Mouse (Mus musculus) urinary bladder, postnatal 14 days (tissue): ENCODE measurements at regions not wholly inside any gene's neighbourhood (a gene's known extent, or its start where the extent isn't known, plus 50 kb on each side); places are given as distances from the start of the nearest gene placed in this dataset.

Experiments
- DNase-seq: peaks from one replicate; pipeline ENCODE4 v3.0.0; 2021; ENCODE audit warnings: low spot score

- DNase-seq, result no peak
Observed at GRCm38 (mm10) chr10:116726031-116726430, 144.7 kb upstream of the Cnot2 start.

- no peak for DNase-seq
Observed at GRCm38 (mm10) chr10:116721986-116722385, 140.7 kb upstream of the Cnot2 start.

GRCm38 (mm10) chr10:116719616-116720015 lies 138.3 kb upstream of the Cnot2 start:
- no peak for DNase-seq

GRCm38 (mm10) chr10:116717961-116718360 lies 136.7 kb upstream of the Cnot2 start:
- no peak for DNase-seq

GRCm38 (mm10) chr10:116717017-116717643 lies 135.8 kb upstream of the Cnot2 start:
- no peak for DNase-seq

DNA sequence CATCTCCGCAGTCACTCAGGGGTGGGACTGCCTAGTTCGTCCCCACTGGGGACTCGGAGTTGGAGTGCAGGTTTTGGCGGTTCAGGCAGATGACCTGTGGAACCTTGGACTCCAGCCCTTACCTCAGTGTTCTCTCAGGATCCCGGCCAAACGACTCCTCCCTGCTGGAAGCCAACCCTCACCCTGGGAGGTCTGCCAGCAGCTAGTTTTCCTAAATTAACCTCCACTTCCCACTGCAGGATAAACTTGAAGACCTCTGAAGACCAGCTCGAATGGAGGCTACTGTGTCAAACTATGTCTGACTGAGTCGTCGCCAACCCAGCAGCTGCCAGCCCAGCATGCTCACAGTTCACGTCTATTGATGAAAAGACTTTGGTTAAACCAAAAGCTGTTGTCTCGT lies 132.1 kb upstream of the Cnot2 start:
- peak; percentile 58 for DNase-seq

- no peak for DNase-seq
Observed at GRCm38 (mm10) chr10:116707025-116707424, 125.7 kb upstream of the Cnot2 start.

GRCm38 (mm10) chr10:116701281-116701680 lies 120.0 kb upstream of the Cnot2 start:
- DNase-seq, result no peak

- DNase-seq, result no peak
Observed at GRCm38 (mm10) chr10:116699711-116700110, 118.4 kb upstream of the Cnot2 start.

- DNase-seq, result no peak
Observed at GRCm38 (mm10) chr10:116697628-116698316, 116.5 kb upstream of the Cnot2 start.

DNA sequence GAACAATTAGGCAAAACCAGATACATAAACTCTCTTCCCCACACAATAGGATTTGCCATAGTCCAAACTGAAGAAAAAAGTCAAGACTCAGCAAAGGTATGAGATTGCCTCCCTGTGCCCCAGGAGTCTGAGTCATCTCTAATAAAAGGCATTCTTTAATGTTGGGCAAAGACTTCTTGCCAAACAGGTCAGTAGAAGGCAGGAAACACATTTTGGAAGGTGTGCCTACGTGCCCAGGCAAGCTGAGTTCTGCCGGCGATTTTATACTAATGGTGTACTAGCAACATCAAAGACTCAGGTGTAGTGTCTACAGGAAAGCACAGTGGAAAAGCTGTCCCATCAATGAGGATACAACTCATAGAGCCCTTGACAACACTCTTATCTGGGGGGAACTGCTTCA lies 112.5 kb upstream of the Cnot2 start:
- peak; percentile 72 for DNase-seq

DNA sequence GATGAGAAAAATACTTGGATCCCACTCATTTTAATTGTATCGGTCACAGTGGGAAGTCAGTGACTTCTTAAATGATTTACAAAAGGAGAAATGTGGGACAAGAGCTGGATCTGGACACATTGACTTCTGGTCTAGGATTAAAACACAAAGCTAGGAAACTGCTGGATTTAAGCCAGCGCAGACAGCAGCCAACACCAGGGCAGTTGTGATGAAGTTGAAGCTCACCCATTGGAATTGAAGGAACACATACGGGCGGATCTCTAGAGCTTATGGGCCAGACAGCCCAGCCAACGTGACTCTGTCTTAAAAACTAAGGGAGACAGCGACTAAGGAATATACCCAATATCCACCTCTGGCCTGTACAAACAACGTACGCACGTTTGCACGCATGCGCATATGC lies 105.4 kb upstream of the Cnot2 start:
- DNase-seq, result no peak

DNA sequence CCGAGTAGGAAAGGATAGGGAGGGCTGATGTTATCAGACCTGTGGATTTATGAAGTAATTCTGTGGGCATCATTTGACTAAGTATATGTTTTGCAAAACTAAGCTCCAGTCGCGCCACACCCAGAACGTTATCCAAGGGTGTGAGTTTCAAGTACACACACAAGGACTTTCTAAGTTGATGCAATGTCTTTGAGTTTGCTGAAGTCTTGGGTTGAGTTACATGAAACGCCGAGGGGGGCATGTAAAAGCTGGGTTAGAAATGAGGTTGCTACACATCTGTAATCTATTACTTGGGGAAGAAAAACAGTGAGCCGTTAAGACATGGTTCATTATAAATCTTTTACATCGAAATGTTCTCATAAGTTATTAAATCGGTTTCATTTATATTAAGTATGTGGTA lies 102.1 kb upstream of the Cnot2 start:
- no peak for DNase-seq

DNA sequence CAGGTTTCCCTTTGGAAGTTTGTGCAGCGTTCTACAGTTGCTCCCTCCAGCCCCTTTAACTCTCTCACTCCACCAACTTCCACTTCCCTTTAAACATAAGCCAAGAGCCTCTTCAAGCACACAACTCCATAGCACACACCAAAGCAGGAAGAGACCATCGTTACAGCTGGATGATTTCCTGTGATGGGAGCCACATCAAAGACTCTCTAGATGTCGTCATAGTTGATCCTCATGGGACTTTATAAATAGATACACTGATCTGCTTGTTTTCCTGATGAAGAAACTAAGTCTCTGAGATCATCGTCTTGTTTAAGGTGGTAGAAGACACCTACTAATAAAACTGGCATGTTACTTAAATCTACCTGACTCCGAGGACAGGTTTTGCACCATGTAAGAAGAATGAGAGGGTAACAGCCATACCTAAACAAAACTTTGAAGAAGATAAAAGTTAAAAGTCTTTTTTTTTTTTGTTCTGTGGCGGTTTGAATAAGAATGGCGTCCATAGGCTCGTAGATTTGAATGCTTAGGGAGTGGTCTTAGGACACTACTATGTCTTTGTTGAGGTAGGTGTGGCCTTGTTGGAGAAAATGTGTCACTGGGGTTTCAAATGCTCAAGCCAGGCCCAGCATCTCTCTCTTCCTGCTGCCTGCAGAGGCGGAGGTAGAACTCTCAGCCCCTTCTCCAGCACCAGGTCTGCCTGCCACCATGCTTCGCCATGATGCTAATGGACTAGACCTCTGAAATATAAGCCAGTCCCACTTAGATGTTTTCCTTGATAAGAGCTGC lies 97.8 kb upstream of the Cnot2 start:
- no peak for DNase-seq

DNA sequence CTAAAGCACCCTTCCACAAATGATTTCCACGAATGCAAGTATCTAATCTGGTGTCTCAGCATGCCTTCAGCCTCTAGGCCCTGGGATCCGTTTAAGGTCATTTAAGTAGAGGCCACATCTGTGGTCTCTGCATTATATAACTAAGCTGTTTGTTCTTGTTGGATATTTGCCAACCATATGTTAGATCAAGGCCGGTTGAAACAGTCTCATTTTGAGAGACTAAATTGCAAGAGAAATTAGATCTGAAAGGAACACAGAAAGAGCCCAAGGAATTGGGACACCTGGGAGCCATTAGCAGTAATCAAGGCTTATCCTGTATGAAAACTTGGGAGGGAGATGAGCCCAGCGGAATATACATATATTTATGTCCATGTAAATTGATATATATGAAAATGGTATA lies 96.6 kb upstream of the Cnot2 start:
- DNase-seq, result no peak

DNA sequence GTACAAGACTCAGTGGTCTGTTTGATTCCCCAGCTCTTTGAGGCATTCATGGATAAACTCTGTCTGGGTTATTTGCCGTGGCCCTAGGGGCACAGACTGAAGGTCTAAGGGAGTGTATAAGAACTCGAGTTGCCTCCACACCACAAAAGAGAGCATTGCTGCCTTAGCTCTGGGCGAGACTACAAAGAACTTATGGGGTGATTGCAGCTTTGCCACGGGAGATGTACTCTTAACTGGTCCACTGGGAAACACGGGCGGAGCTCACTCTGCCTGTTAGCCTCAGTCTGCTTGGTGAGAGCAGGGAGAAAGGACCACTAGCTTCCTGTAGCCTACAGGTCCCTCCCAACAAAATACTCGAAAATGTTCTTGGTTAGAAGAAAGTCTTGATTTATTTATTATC lies 93.9 kb upstream of the Cnot2 start:
- DNase-seq, result no peak

DNA sequence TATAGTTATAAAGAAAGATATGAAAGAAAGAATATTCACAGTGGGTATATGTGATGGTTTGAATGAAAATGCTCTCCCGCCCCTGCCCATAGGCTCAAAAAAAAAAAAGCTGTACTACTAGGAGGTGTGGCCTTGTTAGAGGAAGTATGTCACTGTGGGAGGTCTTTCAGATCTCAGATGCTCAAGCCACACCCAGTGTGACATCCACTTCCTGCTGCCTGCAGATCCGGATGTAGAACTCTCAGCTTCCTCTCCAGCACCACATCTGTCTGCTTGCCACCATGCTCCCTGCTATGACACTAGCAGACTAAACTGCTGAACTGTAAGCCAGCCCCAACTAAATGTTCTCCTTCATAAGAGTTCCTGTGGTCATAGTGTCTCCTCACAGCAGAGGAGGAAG lies 93.0 kb upstream of the Cnot2 start:
- DNase-seq, result no peak

DNA sequence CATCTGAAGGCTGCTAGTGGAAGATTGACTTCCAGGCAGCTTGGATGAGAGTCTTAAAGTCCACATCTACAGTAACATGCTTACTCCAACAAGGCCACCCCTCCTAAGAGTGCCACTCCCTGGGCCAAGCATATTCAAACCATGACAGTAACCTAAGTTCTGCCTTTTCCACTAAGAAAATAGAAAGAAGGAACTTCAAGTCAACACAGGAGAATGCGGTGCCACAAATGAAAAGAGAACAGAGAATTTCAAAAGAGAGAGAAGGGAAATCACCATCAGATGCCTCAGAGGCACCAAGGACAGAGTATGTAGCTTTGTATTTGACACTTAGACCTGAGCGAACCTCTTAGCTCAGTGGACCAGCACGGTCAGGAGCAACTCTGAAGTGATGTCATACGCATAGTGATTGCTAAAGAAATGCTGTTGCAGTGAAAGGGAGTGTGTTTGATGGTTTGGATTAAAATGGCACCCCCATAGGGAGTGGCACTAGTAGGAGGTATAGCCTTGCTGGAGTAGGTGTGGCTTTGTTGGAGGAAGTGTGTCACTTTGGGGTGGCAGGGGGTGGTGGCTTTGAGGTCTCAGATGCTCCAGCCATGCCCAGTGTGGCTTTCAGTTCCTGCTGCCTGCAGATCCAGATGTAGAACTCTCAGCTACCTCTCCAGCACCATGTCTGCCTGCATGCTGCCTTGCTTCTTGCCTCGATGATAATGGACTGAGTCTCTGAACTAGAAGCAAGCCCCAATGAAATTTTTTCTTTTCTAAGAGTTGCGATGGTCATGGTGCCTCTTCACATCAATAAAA lies 77.1 kb upstream of the Cnot2 start:
- DNase-seq, result no peak

DNA sequence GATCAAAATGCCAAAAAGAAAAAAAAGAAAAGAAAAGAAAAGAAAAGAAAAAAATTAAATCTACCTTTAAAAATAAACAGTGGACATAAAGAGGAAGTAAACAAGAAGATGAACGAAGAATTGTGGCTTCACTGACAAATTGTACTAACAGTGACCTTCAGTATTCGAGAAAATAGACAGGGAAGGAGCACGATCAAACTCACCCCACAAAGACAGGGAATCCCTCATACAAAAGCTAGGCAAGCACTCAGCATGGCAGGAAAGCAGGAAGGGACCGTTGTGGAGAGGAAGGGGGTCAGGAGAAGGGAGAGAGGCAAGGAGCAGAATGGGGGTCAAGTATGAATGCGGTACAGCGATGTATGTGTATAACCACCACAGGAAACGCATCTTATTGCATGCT lies 74.6 kb upstream of the Cnot2 start:
- DNase-seq, result no peak

GRCm38 (mm10) chr10:116655018-116655807 lies 73.9 kb upstream of the Cnot2 start:
- DNase-seq, result no peak

- no peak for DNase-seq
Observed at GRCm38 (mm10) chr10:116654091-116654490, 72.8 kb upstream of the Cnot2 start.

DNA sequence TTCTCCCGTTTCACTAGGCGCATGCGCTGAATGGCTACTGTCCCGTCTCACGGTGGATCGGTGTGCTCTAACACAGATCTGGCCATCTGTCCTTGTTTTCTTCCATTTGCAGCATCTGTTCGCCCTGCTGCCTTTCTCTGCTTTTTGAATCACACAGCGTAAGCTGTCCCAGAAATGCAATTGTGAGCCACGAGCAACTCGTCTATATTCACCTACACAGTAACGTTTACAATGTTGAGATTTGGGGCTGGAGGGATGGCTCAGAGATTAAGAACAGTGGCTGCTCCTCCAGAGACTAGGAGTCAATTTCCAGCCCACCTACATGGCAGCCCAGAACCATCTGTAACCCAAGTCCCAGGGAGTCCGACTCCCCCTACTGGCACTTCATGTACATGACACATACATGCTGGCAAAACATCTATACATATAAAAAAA lies 72.2 kb upstream of the Cnot2 start:
- DNase-seq, result no peak
